In the genomic region with DNA sequence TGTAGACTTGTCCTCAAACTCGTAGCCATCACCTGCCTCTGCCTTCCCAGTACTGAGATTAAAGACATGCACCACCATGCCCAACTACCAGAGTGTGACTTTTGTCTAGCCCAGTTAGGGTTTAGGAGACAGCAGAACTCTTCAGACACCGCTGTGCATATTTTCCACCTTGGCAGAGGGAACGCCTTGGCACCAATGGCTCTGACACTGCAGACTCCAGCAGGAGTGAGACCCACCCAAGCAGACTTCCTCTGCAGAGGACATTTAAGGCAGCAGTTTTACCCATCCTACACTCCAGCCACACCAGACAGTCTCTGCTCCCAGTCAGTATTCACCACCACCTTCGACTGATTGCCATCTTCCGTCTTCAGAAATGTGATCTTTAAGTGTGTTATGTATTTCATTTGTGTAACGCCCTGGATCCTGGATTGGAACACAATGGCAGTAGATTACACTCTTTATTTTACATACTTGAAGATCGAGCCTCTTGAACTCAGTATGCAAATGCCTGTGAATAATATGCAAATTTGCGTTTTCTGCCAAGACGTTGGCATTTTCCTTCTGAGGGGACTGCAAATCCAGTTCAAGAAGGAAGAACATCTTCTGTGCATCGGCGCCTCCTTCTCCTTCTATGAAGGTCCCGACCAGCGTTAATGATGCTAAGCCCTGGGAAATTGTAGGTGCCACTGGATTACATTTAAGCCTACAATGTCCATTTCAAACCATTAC, we compare ENCODE assay signal across 12 mouse cellular contexts.
"Had no signal": no experiment of that assay in that cellular context is flagged by ENCODE, and none has a peak within 500 bp of the region (broad histone marks: within the 10 kb centered on the region; RNA-seq: fewer than 3 reads in every experiment).

No protein-coding gene starts in this region.

- H3K4me2 ChIP-seq: kidney, embryonic 15.5 days; limb, embryonic 13.5 days; midbrain, embryonic 12.5 days; neural tube, embryonic 13.5 days; stomach, embryonic 15.5 days had no signal

- H3K9me3 ChIP-seq: kidney, embryonic 15.5 days; limb, embryonic 13.5 days; midbrain, embryonic 12.5 days; neural tube, embryonic 13.5 days; stomach, embryonic 15.5 days had no signal

- ATAC-seq: midbrain, embryonic 16.5 days had no signal

- H3K4me3 ChIP-seq: kidney, embryonic 15.5 days; limb, embryonic 13.5 days; midbrain, embryonic 12.5 days; neural tube, embryonic 13.5 days; stomach, embryonic 15.5 days had no signal

- DNase-seq: kidney, adult 2 months; kidney, postnatal 14 days; lung, adult 18-20 months; thymus, adult 18-20 months; thymus, postnatal 14 days had no signal

- H3K9ac ChIP-seq: kidney, embryonic 15.5 days; limb, embryonic 13.5 days; liver, embryonic 14.5 days; midbrain, embryonic 12.5 days; neural tube, embryonic 13.5 days; stomach, embryonic 15.5 days had no signal

- H3K27ac ChIP-seq: kidney, embryonic 15.5 days; limb, embryonic 13.5 days; liver, embryonic 14.5 days; midbrain, embryonic 12.5 days; neural tube, embryonic 13.5 days; stomach, embryonic 15.5 days had no signal

- H3K36me3 ChIP-seq: kidney, embryonic 15.5 days; limb, embryonic 13.5 days; midbrain, embryonic 12.5 days; neural tube, embryonic 13.5 days; stomach, embryonic 15.5 days had no signal

- H3K4me1 ChIP-seq: kidney, embryonic 15.5 days; limb, embryonic 13.5 days; midbrain, embryonic 12.5 days; neural tube, embryonic 13.5 days; stomach, embryonic 15.5 days had no signal

- H3K27me3 ChIP-seq: kidney, embryonic 15.5 days; limb, embryonic 13.5 days; midbrain, embryonic 12.5 days; neural tube, embryonic 13.5 days; stomach, embryonic 15.5 days had no signal
